10 mouse cellular contexts compared by ENCODE assay signal in genomic region chr2:172477860-172478259, GRCm38 (mm10). TPM values are rescaled to one million over a fixed set of nuclear protein-coding genes. Genes with fewer than 3 reads are reported as not detected.
DNase-seq lines count a peak whose midpoint lies in the region; ATAC-seq and TF ChIP-seq lines count a peak whose summit lies in the region.
"Had no signal": no experiment of that assay in that cellular context is flagged by ENCODE, and none has a peak within 500 bp of the region (broad histone marks: within the 10 kb centered on the region; RNA-seq: fewer than 3 reads in every experiment).

No protein-coding gene starts in this region.

- H3K4me3 ChIP-seq in heart, adult 2 months, result peak overlapping the region; percentile 40
- H3K4me3 ChIP-seq in CH12.LX (replicated peaks in 1 of 3; ENCODE audit: low read depth in 2 of 3, low read length in 2 of 3, poor library complexity in 1 of 3), result peak overlapping the region in 2 of 3 experiments; percentile 49 to 53
- H3K4me3 ChIP-seq in heart, embryonic 13.5 days, result peak overlapping the region; percentile 49
- no peak overlapping the region for H3K4me3 ChIP-seq in midbrain, embryonic 10.5 days
- no peak overlapping the region for H3K4me3 ChIP-seq in stomach, postnatal 0 days (ENCODE audit: low read depth, low read length)

- H3K79me2 ChIP-seq in heart, adult 2 months (replicated peaks; ENCODE audit: control insufficient read depth, insufficient read depth, low read length), result no peaks in the 10 kb centered on the region
- no peaks in the 10 kb centered on the region for H3K79me2 ChIP-seq in CH12.LX (replicated peaks; ENCODE audit: control insufficient read depth, extremely low read depth, insufficient read depth, poor library complexity, severe bottlenecking)

- DNase-seq in heart, adult 2 months, result peak in 1 of 2 experiments; percentile 21
- no peak for DNase-seq in heart, adult 11 months
- peak; percentile 54 for DNase-seq in CH12.LX (ENCODE audit: extremely low read depth)
- DNase-seq in cerebellum, adult 9-10 months, result peak; percentile 25
- peak; percentile 38 for DNase-seq in layer of hippocampus, adult 9-10 months (ENCODE audit: low spot score)
- DNase-seq in midbrain, embryonic 10.5 days (ENCODE audit: low spot score), result peak; percentile 38
- DNase-seq in stomach, postnatal 0 days (ENCODE audit: low spot score), result peak; percentile 29

- TF ChIP-seq CTCF in heart, adult 2 months (IDR thresholded peaks at IDR 0.05), result peak; percentile 81
- TF ChIP-seq CTCF in CH12.LX (conservative IDR thresholded peaks at IDR 0.05 in 1 of 2, IDR thresholded peaks at IDR 0.05 in 1 of 2; ENCODE audit: low read depth in 2 of 2, low read length in 2 of 2), result peak; percentile 46 to 92
- TF ChIP-seq CTCF in stomach, postnatal 0 days (IDR thresholded peaks at IDR 0.05; ENCODE audit: low read depth), result peak; percentile 92

- H3K4me1 ChIP-seq in heart, adult 2 months (ENCODE audit: control insufficient read depth, insufficient read depth, low read length), result no peaks in the 10 kb centered on the region
- H3K4me1 ChIP-seq in CH12.LX (ENCODE audit: control insufficient read depth in 1 of 2, insufficient read depth in 2 of 2), result peaks cover 4 to 11% of the 10 kb centered on the region in 2 experiments; a peak in 3 of 4 replicates
- H3K4me1 ChIP-seq in heart, embryonic 13.5 days, result peaks cover 19% of the 10 kb centered on the region
- peaks cover 13% of the 10 kb centered on the region for H3K4me1 ChIP-seq in midbrain, embryonic 10.5 days
- H3K4me1 ChIP-seq in stomach, postnatal 0 days (replicated peaks; ENCODE audit: control insufficient read depth, insufficient read depth), result no peaks in the 10 kb centered on the region

- H3K27ac ChIP-seq in heart, adult 2 months, result peak overlapping the region; percentile 63
- H3K27ac ChIP-seq in CH12.LX (ENCODE audit: insufficient read depth, low read depth), result no peak overlapping the region
- peak overlapping the region; percentile 73 for H3K27ac ChIP-seq in heart, embryonic 13.5 days (replicated peaks)
- no peak overlapping the region for H3K27ac ChIP-seq in midbrain, embryonic 10.5 days (replicated peaks)
- H3K27ac ChIP-seq in stomach, postnatal 0 days (replicated peaks), result no peak overlapping the region

- no peak for ATAC-seq in heart, embryonic 13.5 days (ENCODE audit: extremely low read depth, insufficient number of reproducible peaks, low FRiP score, low TSS enrichment)
- no peak for ATAC-seq in stomach, postnatal 0 days (ENCODE audit: low FRiP score, low TSS enrichment)

- H3K27me3 ChIP-seq in heart, adult 2 months (ENCODE audit: control insufficient read depth, insufficient read depth, low read length), result no peaks in the 10 kb centered on the region
- H3K27me3 ChIP-seq in CH12.LX (replicated peaks), result peaks cover 26% of the 10 kb centered on the region
- no peaks in the 10 kb centered on the region for H3K27me3 ChIP-seq in heart, embryonic 13.5 days (replicated peaks)
- H3K27me3 ChIP-seq in midbrain, embryonic 10.5 days (ENCODE audit: low read depth, poor library complexity, severe bottlenecking), result 0 out of 2 replicates have a peak, but pooled peaks cover 4% of the 10 kb centered on the region
- H3K27me3 ChIP-seq in stomach, postnatal 0 days (ENCODE audit: control insufficient read depth, insufficient read depth, low read length), result no peaks in the 10 kb centered on the region

- TF ChIP-seq RAD21 in CH12.LX (IDR thresholded peaks at IDR 0.05; ENCODE audit: low read depth, low read length), result peak; percentile 86

- no peak for TF ChIP-seq EP300 in heart, adult 2 months (IDR thresholded peaks at IDR 0.05; ENCODE audit: insufficient read depth, low read depth, low read length)
- TF ChIP-seq EP300 in CH12.LX (IDR thresholded peaks at IDR 0.05; ENCODE audit: low read length), result no peak
- no peak for TF ChIP-seq EP300 in stomach, postnatal 0 days (optimal IDR thresholded peaks at IDR 0.05)

- dilution Hi-C loops in CH12.LX (cut with MboI; ENCODE audit: extremely low pct_ligation_motif_present, extremely low pct_unique_long_range_greater_than_20kb, low sequenced_read_pairs), result no loop called here

- TF ChIP-seq POLR2A in heart, adult 2 months (IDR thresholded peaks at IDR 0.05; ENCODE audit: insufficient read depth, low read depth, low read length), result no peak
- TF ChIP-seq POLR2A in CH12.LX (IDR thresholded peaks at IDR 0.05; ENCODE audit: low read depth, low read length), result no peak

- intact Hi-C loops in heart, adult 2 months (cut with DNase I), result loop anchor here (1.0 to 10.0 kb wide), 5 partner anchors 23 to 607 kb away; no protein-coding TSS in a partner anchor

- 1% methylated on average over 2 of the region's 2 CpGs for whole genome bisulfite sequencing in heart, adult 2 months
- 0% methylated on average over 2 of the region's 2 CpGs for WGBS in heart, embryonic 13.5 days
- 3% methylated on average over 2 of the region's 2 CpGs for WGBS in midbrain, embryonic 10.5 days
- 2% methylated on average over 2 of the region's 2 CpGs for WGBS in stomach, postnatal 0 days

- no peaks in the 10 kb centered on the region for H3K9me3 ChIP-seq in CH12.LX (replicated peaks; ENCODE audit: low read length)
- H3K9me3 ChIP-seq in heart, embryonic 13.5 days, result no peaks in the 10 kb centered on the region
- no peaks in the 10 kb centered on the region for H3K9me3 ChIP-seq in midbrain, embryonic 10.5 days (replicated peaks)
- no peaks in the 10 kb centered on the region for H3K9me3 ChIP-seq in stomach, postnatal 0 days (ENCODE audit: control insufficient read depth, low read length)

- no peaks in the 10 kb centered on the region for H3K36me3 ChIP-seq in heart, adult 2 months (ENCODE audit: control insufficient read depth, insufficient read depth, low read length)
- no peaks in the 10 kb centered on the region for H3K36me3 ChIP-seq in CH12.LX (replicated peaks in 1 of 2; ENCODE audit: control insufficient read depth in 1 of 2, insufficient read depth in 1 of 2, low read length in 1 of 2)
- H3K36me3 ChIP-seq in heart, embryonic 13.5 days, result no peaks in the 10 kb centered on the region
- no peaks in the 10 kb centered on the region for H3K36me3 ChIP-seq in midbrain, embryonic 10.5 days
- no peaks in the 10 kb centered on the region for H3K36me3 ChIP-seq in stomach, postnatal 0 days (ENCODE audit: control insufficient read depth, insufficient read depth, low read length)

- peak overlapping the region; percentile 92 for H3K4me2 ChIP-seq in CH12.LX (ENCODE audit: insufficient read depth, low read depth, poor library complexity, severe bottlenecking)
- peak overlapping the region; percentile 71 for H3K4me2 ChIP-seq in heart, embryonic 13.5 days
- no peak overlapping the region for H3K4me2 ChIP-seq in stomach, postnatal 0 days (replicated peaks; ENCODE audit: low read depth)

- H3K9ac ChIP-seq in heart, adult 2 months (ENCODE audit: low read depth, low read length), result peak overlapping the region; percentile 44
- peak overlapping the region; percentile 38 for H3K9ac ChIP-seq in CH12.LX (ENCODE audit: insufficient read depth, low read depth)
- H3K9ac ChIP-seq in heart, embryonic 13.5 days, result peak overlapping the region; percentile 76
- H3K9ac ChIP-seq in stomach, postnatal 0 days (ENCODE audit: low read length), result no peak overlapping the region

- in situ Hi-C loops in CH12.LX (cut with MboI; ENCODE audit: low pct_ligation_motif_present, low pct_unique_long_range_greater_than_20kb, low sequenced_read_pairs), result loop anchor here (10.0 to 25.0 kb wide), 3 partner anchors 297 to 609 kb away; no protein-coding TSS in a partner anchor

TF ChIP-seq in CH12.LX, 34 proteins besides CTCF, POLR2A, EP300 and RAD21 (continues in another document):
- no peak for TF ChIP-seq TCF12 (IDR thresholded peaks at IDR 0.05; ENCODE audit: low read depth, low read length)
- TF ChIP-seq HCFC1 (IDR thresholded peaks at IDR 0.05; ENCODE audit: low read depth, low read length), result no peak
- no peak for TF ChIP-seq RCOR1 (conservative IDR thresholded peaks at IDR 0.05; ENCODE audit: low read depth, low read length)
- no peak for TF ChIP-seq ZNF384 (IDR thresholded peaks at IDR 0.05; ENCODE audit: low read depth, low read length)
- TF ChIP-seq JUN (IDR thresholded peaks at IDR 0.05; ENCODE audit: insufficient read depth, low read depth, low read length), result no peak
- 0 out of 2 replicates have a peak, but pooled peaks have one; percentile 39 for TF ChIP-seq MAZ (IDR thresholded peaks at IDR 0.05; ENCODE audit: low read depth, low read length)
- TF ChIP-seq BHLHE40 (IDR thresholded peaks at IDR 0.05; ENCODE audit: low read depth, low read length), result no peak
- no peak for TF ChIP-seq MXI1 (IDR thresholded peaks at IDR 0.05; ENCODE audit: low read depth, low read length)
- TF ChIP-seq MEF2A (IDR thresholded peaks at IDR 0.05; ENCODE audit: borderline replicate concordance, low read depth, low read length), result no peak
- TF ChIP-seq ETS1 (conservative IDR thresholded peaks at IDR 0.05; ENCODE audit: low read depth, low read length), result no peak
- no peak for TF ChIP-seq KAT2A (IDR thresholded peaks at IDR 0.05; ENCODE audit: insufficient replicate concordance, low read length)

RNA-seq across cellular contexts. Expression of gene Fam209, which starts 5.5 kb away (rescaled TPM):
- not detected for total RNA-seq in heart, adult 2 months (2021)
- polyA plus RNA-seq in heart, adult 2 months (2012; rRNA removed), result not detected in 2 replicates
- total RNA-seq in CH12.LX (2012; rRNA removed), result 0.25 and 0.42 TPM in 2 replicates
- 0.69 TPM in 1 of 2 replicates, not detected in the other for total RNA-seq in CH12.LX (2014; rRNA removed)
- polyA plus RNA-seq in CH12.LX (2012; ENCODE audit: insufficient read length, low read depth), result 1.2 and 1.8 TPM in 2 replicates
- 0.21 and 0.29 TPM in 2 replicates for polyA plus RNA-seq in heart, embryonic 13.5 days (2015; fragmentation: Nextera tagmentation; extraction: Ambion mirVana)
- polyA plus RNA-seq in midbrain, embryonic 10.5 days (2016; fragmentation: Nextera tagmentation; extraction: Ambion mirVana), result 0.17 and 0.53 TPM in 2 replicates
- polyA plus RNA-seq in stomach, postnatal 0 days (2015; fragmentation: Nextera tagmentation; extraction: Ambion mirVana), result 0.15 and 0.33 TPM in 2 replicates
- total RNA-seq: adrenal gland, postnatal 36 days; left cerebral cortex, postnatal 36 days had no signal

RNA-seq across cellular contexts. Expression of gene Gcnt7, which starts 19.5 kb away (rescaled TPM):
- not detected for total RNA-seq in heart, adult 2 months (2021)
- not detected in 2 replicates for polyA plus RNA-seq in heart, adult 2 months (2012; rRNA removed)
- total RNA-seq in CH12.LX (2012; rRNA removed) (0.17 and 0.29 TPM in 2 replicates), CH12.LX (2014; rRNA removed) (not detected in 2 replicates)
- polyA plus RNA-seq in CH12.LX (2012; ENCODE audit: insufficient read length, low read depth), result 0.21 TPM in 1 of 2 replicates, not detected in the other
- polyA plus RNA-seq in heart, embryonic 13.5 days (2015; fragmentation: Nextera tagmentation; extraction: Ambion mirVana), result 0.78 and 0.94 TPM in 2 replicates
- 1.7 and 2.0 TPM in 2 replicates for polyA plus RNA-seq in midbrain, embryonic 10.5 days (2016; fragmentation: Nextera tagmentation; extraction: Ambion mirVana)
- polyA plus RNA-seq in stomach, postnatal 0 days (2015; fragmentation: Nextera tagmentation; extraction: Ambion mirVana), result 0.38 and 0.44 TPM in 2 replicates
- total RNA-seq: adrenal gland, postnatal 36 days; left cerebral cortex, postnatal 36 days had no signal

RNA-seq across cellular contexts. Expression of gene Rtf2, which starts 37.5 kb away (rescaled TPM):
- total RNA-seq in heart, adult 2 months (2021), result 10 to 100 TPM; 27.2 to 28.6 TPM
- polyA plus RNA-seq in heart, adult 2 months (2012; rRNA removed), result 22.3 and 30.6 TPM in 2 replicates
- total RNA-seq in CH12.LX (2012; rRNA removed) (61.4 and 66.6 TPM in 2 replicates), CH12.LX (2014; rRNA removed) (58.5 and 60.3 TPM in 2 replicates)
- polyA plus RNA-seq in CH12.LX (2012; ENCODE audit: insufficient read length, low read depth), result 72.9 and 90.2 TPM in 2 replicates
- 49.9 and 50.6 TPM in 2 replicates for polyA plus RNA-seq in heart, embryonic 13.5 days (2015; fragmentation: Nextera tagmentation; extraction: Ambion mirVana)
- polyA plus RNA-seq in midbrain, embryonic 10.5 days (2016; fragmentation: Nextera tagmentation; extraction: Ambion mirVana), result 85.6 and 93.9 TPM in 2 replicates
- polyA plus RNA-seq in stomach, postnatal 0 days (2015; fragmentation: Nextera tagmentation; extraction: Ambion mirVana), result 79.7 and 81.1 TPM in 2 replicates

Comparison
In these comparisons a context has a peak if more than half of its experiments do, and no peak if none do; other contexts are left out.
1. H3K27ac ChIP-seq: peak in heart, adult 2 months (single experiment) and heart, embryonic 13.5 days (single experiment); none in CH12.LX (single experiment), midbrain, embryonic 10.5 days (single experiment) and stomach, postnatal 0 days (single experiment).
2. H3K4me3 ChIP-seq: peak in heart, adult 2 months (single experiment), CH12.LX (2 of 3) and heart, embryonic 13.5 days (single experiment); none in midbrain, embryonic 10.5 days (single experiment) and stomach, postnatal 0 days (single experiment).
3. Peak in every context shown above with its lines, with median percentiles within 50 percentile points of each other: CTCF ChIP-seq.